Mouse (Mus musculus): Measurements from ENCODE around the gene Sec63.

Sec63 gene

DNA sequence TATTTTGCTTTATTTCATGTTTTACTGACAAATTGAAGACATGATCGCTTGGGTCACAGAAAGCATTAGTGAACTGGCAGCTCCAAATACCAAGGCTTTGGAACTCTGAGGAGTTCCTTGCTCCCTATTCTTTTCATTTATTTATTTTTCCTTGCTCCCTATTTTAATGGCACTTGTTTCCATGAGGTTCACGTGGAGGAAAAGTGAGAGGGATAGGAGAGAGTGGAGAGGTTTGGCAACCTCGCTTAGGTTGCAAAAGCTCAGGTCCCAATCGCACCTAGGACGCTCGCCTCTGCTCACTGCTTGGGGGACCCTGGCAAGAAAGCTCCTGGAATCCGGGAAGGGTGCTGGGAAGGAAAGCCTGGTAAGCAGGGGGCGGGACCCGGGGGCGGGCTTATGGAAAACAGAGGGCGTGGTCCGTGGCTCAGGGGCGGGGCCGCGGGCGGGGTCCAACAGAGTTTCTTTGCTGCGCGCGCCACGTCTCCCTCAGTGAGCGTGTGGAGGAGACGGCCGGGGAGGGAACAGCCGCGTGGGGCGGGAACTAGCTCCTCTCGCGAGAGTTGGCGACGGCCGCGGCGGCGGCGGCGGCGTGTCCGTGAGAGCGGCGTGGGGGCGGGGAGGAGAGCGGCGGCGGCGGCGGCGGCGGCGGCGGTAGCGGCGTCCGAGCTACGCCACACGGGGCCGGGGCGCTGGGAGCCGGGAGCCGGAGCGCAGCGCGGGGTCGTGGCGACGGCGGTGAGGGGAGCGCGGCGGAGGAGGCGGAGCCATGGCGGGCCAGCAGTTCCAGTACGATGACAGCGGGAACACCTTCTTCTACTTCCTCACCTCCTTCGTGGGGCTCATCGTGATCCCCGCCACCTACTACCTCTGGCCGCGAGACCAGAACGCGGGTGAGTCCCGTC lies at the start of gene Sec63:
TSS of gene Sec63 (plus strand) at position 498 of the 902 bp plus-strand sequence.
- peak; percentile 92 for DNase-seq (ENCODE audit: extremely low read depth, insufficient read length, low spot score)

- no peak for DNase-seq (ENCODE audit: extremely low read depth, insufficient read length, low spot score)
Measured at GRCm38 (mm10) chr10:42714676-42715075, 46.6 kb upstream of the Sec63 start.

- no peak for DNase-seq (ENCODE audit: extremely low read depth, insufficient read length, low spot score)
Measured at GRCm38 (mm10) chr10:42715366-42716035, 45.8 kb upstream of the Sec63 start.

DNA sequence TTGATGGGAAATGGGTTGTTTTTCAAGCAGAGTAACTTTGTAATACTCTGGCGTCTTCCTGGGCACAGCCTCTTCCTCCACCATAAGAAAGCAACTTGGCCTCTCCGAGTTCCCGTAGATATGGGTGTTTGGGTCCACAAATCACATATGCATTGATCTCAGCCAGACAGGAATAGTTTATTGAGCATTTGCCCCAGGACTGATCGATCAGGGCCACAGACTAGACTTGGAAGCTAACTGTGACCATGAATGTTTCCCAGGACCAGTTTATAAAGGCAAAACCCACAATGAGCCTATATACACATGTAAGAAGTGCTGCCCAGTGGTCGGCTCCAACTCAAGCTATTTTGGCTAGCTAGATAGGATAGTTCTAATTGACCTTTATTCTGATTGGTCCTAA lies 39.2 kb upstream of the Sec63 start:
- no peak for DNase-seq (ENCODE audit: extremely low read depth, insufficient read length, low spot score)

- no peak for DNase-seq (ENCODE audit: extremely low read depth, insufficient read length, low spot score)
Measured at GRCm38 (mm10) chr10:42723275-42724232, 37.7 kb upstream of the Sec63 start.

DNA sequence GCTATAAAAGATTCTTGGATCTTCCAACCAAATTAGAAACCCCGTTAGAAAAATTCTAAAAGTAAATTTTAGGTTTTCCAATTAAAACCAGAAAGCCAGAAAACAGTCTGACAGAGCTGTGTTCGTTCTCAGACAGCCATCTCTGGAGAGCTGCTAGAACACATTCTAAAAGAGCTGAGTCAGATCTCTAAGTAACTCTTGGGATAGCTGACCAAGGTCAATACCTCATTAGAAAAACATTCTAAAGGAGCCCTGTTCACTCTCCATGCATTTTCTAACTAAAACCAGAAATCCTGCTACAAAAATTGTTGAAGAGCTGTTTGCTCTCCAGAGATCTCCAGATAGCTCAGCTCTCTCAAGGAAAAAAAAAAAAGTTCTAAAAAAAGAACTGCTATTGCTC lies 31.7 kb upstream of the Sec63 start:
- DNase-seq (ENCODE audit: extremely low read depth, insufficient read length, low spot score): no peak

DNA sequence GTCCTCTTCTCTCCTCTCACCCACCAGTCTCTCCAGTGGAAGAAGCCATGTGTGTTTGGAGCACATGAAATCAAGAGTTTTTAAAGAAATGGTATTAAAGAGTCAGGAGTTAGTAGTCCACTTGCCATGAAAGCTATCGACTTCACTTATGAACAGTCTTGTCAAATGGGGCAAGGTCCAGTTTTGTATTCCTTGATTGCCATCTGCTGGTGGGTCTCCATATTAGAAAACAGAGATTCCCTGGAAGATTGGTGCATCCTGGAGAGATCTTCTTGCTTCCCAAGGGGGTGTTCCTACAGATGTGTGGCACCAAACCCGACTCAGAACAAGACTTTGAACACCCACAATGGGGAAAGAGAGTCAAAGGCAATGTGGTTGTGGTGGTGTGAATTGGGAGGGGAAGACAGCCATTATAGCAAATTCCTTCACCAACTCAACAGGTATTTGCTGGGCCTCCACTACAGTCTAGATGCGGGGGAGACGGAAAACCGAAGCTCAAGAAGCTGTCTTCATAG lies 26.7 kb upstream of the Sec63 start:
- DNase-seq (ENCODE audit: extremely low read depth, insufficient read length, low spot score): no peak

DNA sequence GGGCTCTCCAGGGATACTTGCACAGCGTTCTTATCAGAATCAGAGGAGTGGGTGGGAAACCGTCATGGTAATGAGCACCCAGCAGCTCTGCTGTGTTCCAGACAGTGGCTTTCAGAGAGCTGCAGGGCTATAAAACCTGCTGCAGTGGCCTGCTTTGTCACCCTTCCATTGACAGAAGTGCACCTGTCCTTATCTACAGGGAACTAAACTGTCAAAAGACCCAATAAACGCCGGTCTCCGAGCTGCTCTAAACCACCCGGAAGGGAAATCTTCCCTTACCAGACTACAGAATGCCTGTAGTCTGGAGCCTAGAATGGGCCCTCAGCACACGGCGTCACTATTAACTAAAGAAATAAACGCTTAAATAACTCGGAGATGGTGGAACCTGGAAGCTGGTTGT lies 9.5 kb upstream of the Sec63 start:
- no peak for DNase-seq (ENCODE audit: extremely low read depth, insufficient read length, low spot score)

GRCm38 (mm10) chr10:42754341-42754740 lies 7.0 kb upstream of the Sec63 start:
- no peak for DNase-seq (ENCODE audit: extremely low read depth, insufficient read length, low spot score)

GRCm38 (mm10) chr10:42759741-42760140 lies 1.6 kb upstream of the Sec63 start:
- no peak for DNase-seq (ENCODE audit: extremely low read depth, insufficient read length, low spot score)

DNA sequence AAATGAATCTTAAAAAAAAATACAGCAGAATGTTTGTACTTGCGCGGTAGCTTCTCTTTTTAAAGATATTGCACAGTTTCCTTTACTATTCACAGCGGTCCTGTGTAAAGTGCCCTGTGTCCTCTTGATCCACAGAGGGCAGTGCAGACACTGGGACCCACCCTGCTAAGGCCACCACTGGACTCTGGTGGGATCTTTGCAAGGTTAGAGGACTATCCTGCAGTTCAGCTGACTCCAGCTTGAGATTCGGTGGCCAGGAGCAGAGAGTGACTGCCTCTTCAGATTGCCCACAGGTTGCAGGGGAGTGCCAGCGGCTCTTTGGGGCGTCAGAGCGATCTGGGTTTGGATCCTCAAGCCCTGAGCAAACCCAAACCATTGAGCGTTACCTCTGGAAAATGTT lies 967 bp upstream of the Sec63 start:
- DNase-seq (ENCODE audit: extremely low read depth, insufficient read length, low spot score): no peak

DNA sequence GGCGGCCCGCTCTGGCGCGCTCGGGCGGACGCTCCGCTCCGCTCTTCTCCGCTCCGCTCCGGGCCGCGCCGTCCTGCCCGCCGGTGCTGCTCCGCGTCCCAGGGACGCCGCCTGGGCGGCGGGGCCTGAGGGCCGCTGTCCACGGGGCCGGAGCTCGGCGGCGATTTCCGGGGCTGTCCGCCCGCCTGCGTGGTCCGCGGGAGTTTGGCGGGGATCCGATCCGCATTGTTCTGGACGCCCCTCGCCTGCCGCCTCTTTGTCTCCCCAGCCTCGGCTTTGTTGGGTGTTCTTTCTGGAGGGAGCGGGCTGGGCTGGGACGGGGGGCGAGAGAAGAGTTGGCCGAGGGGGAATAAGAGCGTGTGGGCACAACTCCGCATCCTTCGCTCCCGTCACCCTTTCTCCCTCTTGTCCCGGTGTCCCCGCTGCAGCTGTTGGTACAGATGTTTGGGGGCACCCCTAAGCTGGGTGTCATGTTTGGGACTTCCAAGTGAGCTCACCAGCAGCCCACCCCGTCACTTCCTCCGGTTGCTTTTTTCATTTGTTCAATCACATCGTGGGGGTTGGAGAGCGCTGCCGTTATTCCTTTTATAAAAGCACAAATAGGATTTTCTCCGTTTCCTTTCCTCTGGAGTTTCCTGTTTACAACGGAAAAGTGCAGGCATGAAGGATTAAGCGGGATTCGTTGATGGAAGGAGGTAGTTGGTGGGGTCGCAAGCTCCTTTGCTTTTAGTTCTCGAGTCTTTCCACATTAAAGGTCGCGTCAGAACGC lies 789 bp downstream of the Sec63 start:
- peak; percentile 60 for DNase-seq (ENCODE audit: extremely low read depth, insufficient read length, low spot score)

- no peak for DNase-seq (ENCODE audit: extremely low read depth, insufficient read length, low spot score)
Measured at GRCm38 (mm10) chr10:42762670-42763058, 1.4 kb downstream of the Sec63 start.

DNA sequence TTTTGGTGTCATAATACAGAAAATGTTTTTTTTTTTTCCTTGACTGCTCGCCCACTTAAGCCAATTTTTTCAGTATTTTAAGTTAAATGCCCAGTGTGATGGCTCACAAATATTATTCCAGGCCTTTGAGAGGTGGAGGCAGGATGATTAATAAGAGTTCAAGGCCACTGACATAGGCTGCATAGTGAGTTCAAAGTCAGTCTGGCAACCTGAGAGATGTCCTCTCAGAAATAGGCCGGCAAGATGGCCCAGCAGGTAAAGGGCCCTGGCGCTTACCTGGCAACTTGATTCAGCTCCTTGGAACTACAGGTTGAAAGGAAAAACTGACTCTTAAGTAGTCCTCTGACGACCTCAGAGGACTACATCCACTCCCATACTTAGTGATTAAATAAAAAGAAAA lies 1.9 kb downstream of the Sec63 start:
- DNase-seq (ENCODE audit: extremely low read depth, insufficient read length, low spot score): no peak

DNA sequence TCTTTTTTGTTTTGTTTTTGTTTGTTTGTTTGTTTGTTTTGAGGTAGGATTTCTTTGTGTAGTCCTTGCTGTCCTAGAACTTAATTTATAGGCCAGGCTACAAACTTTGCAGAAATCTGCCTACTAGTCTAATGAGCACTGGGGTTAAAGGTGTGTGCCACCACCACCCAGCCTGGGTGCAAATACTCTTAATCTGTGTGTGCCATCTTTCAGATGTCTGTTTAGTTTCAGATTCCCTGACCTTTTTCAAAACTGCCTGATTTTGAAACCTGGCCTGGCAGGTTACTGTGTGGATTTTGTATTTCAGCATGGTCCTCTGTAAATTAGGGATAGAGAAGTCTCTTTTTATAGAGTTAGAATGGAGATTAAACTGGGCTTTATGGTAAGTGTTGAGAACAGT lies 4.0 kb downstream of the Sec63 start:
- no peak for DNase-seq (ENCODE audit: extremely low read depth, insufficient read length, low spot score)

DNA sequence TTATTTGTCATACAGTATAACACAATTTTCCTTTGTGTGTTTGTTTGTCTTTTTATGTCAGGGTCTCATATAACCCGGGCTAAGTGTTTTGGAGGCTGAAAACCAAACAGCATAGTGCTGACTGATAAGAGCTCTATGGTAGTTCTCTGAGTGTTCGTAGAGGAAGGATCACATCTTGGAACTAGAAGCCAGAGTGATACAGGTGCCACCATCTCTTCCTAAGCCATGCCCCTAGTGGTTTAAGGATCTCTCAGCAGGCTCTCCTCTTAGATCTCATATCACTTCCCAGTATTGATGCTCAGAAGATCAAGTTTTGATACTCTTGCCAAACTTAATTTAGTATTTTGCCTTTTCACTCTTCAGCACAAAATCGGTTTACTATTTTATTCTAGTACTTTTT lies 14.2 kb downstream of the Sec63 start:
- no peak for DNase-seq (ENCODE audit: extremely low read depth, insufficient read length, low spot score)

DNA sequence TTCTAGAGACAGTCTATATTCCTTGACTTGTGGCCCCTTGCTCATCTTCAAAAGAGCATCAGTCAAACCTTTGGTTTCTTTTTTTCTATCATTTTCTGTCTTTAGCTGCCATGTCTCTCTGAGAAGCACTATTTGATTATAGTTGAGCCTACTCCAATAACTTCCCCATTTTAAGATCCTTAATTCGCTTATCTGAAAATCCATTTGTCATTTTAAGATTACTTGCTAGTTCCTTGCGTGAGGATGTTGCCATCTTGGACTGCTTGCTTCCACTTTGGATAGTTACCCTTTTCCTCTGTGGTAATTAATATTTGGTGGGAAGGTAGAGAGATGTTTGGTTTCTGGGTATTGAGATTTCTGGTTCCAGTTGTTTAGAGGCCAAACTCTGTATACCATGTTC lies 19.5 kb downstream of the Sec63 start:
- DNase-seq (ENCODE audit: extremely low read depth, insufficient read length, low spot score): no peak

DNA sequence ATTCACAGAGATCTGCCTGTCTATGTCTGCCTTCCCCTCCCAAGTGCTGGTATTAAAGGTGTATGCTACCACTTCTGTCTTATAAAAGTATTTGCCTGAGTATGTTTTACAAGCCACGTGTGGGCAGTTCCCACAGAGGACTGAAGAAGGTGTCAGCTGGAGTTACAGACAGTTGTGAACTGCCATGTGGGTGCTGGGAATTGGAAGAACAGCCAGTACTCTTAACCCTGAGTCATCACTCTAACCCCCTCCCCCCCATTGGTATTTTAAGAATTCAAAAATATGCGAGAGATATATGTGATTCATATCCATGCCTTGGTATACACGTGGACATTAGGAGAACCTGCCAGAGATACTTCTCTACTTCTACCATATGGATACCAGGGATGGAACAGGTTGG lies 20.4 kb downstream of the Sec63 start:
- DNase-seq (ENCODE audit: extremely low read depth, insufficient read length, low spot score): peak; percentile 37

- no peak for DNase-seq (ENCODE audit: extremely low read depth, insufficient read length, low spot score)
Measured at GRCm38 (mm10) chr10:42800922-42801321, 39.6 kb downstream of the Sec63 start.

DNA sequence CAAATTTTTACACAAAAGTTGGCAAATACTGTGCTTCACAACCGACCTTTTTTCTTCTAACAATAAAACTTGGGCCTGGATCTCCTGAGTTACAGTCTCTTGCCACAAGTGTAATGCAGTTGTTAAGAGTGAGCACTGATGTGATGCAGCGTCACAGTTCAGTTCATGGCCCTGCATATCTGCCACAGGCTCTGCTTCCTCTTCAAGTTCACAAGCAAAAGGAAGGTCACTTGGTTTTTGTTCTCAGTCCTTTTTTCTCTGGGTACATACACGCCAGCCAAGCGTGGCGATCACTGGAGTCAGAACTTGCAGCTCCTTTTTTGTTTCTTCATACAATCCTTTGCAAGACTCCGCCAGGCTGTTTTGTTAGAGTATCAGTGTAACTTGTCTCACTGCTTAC lies 64.6 kb downstream of the Sec63 start:
- no peak for DNase-seq (ENCODE audit: extremely low read depth, insufficient read length, low spot score)
